Comparison of ENCODE assay signal across 11 mouse cellular contexts in genomic region chr1:178720821-178721220, GRCm38 (mm10).
"Had no signal": no experiment of that assay in that cellular context is flagged by ENCODE, and none has a peak within 500 bp of the region (broad histone marks: within the 10 kb centered on the region; RNA-seq: fewer than 3 reads in every experiment).

No protein-coding gene starts in this region.

- H3K27ac ChIP-seq: limb, embryonic 12.5 days; liver, embryonic 13.5 days; lung, embryonic 15.5 days; midbrain, embryonic 13.5 days; stomach, postnatal 0 days had no signal

- DNase-seq: kidney, postnatal 25 days; liver; liver, embryonic 13.5 days; liver, postnatal 0 days; lung, postnatal 14 days; right cerebral cortex, adult 18-20 months; right cerebral cortex, postnatal 25 days had no signal

- H3K9me3 ChIP-seq: limb, embryonic 12.5 days; liver, embryonic 13.5 days; lung, embryonic 15.5 days; midbrain, embryonic 13.5 days had no signal

- H3K4me1 ChIP-seq: liver, embryonic 13.5 days; lung, embryonic 15.5 days had no signal

- H3K27me3 ChIP-seq: limb, embryonic 12.5 days; liver, embryonic 13.5 days; midbrain, embryonic 13.5 days had no signal

- H3K4me3 ChIP-seq: limb, embryonic 12.5 days; liver, embryonic 13.5 days; lung, embryonic 15.5 days; midbrain, embryonic 13.5 days had no signal

- ATAC-seq: liver, postnatal 0 days; midbrain, embryonic 13.5 days had no signal

- H3K36me3 ChIP-seq: liver, embryonic 13.5 days; lung, embryonic 15.5 days; midbrain, embryonic 13.5 days had no signal

- H3K9ac ChIP-seq: limb, embryonic 12.5 days; liver, embryonic 13.5 days; liver, postnatal 0 days; lung, embryonic 15.5 days; midbrain, embryonic 13.5 days had no signal

- H3K4me2 ChIP-seq: limb, embryonic 12.5 days; liver, embryonic 13.5 days; lung, embryonic 15.5 days; midbrain, embryonic 13.5 days had no signal
